Mouse (Mus musculus) stomach, postnatal 0 days (tissue): ENCODE results near the gene Tfr2. TPM values are rescaled to one million over a fixed set of nuclear protein-coding genes. Genes with fewer than 3 reads are reported as not detected.

Experiments used
- ATAC-seq: fragments of 200-750 bp; cut with Nextera tagmentation; 2 replicates; pipeline ENCODE4 v1.8.0; 2017; ENCODE audit not compliant: low FRiP score, low TSS enrichment
- DNase-seq: peaks from one replicate; pipeline ENCODE4 v3.0.0-alpha.2; 2016; ENCODE audit warnings: low spot score
- H3K27ac ChIP-seq: fragments of 300-500 bp; sonication (generic); replicated peaks from 2 replicates; pipeline ENCODE4 v1.5.1; 2014; ENCODE audit warnings: mild to moderate bottlenecking, control low read depth
- H3K27me3 ChIP-seq: fragments of 300-500 bp; sonication (generic); 2 replicates; pipeline ENCODE4 v1.6.1; 2014; ENCODE audit warnings: low read length; ENCODE audit not compliant: control insufficient read depth, insufficient read depth
- H3K36me3 ChIP-seq: fragments of 300-500 bp; sonication (generic); 2 replicates; pipeline ENCODE4 v1.6.1; 2014; ENCODE audit warnings: low read length, mixed read lengths; ENCODE audit not compliant: control insufficient read depth, insufficient read depth
- H3K4me1 ChIP-seq: fragments of 300-500 bp; sonication (generic); replicated peaks from 2 replicates; pipeline ENCODE4 v1.6.1; 2014; ENCODE audit warnings: antibody characterized with exemption; ENCODE audit not compliant: control insufficient read depth, insufficient read depth
- H3K4me2 ChIP-seq: fragments of 300-500 bp; sonication (generic); replicated peaks from 2 replicates; pipeline ENCODE4 v1.6.1; 2014; ENCODE audit warnings: low read depth, mild to moderate bottlenecking, control low read depth, moderate library complexity
- H3K4me3 ChIP-seq: fragments of 300-500 bp; sonication (generic); 2 replicates; pipeline ENCODE4 v1.5.1; 2014; ENCODE audit warnings: low read depth, low read length, control low read depth
- H3K9ac ChIP-seq: fragments of 300-500 bp; sonication (generic); 2 replicates; pipeline ENCODE4 v1.6.1; 2014; ENCODE audit warnings: mild to moderate bottlenecking, low read length, control low read depth, mixed read lengths
- H3K9me3 ChIP-seq: fragments of 300-500 bp; sonication (generic); 2 replicates; pipeline ENCODE4 v1.6.1; 2016; ENCODE audit warnings: low read length; ENCODE audit not compliant: control insufficient read depth
- CTCF ChIP-seq: IDR thresholded peaks from 2 replicates; pipeline ENCODE4 v1.5.1; 2016; ENCODE audit warnings: antibody characterized with exemption, low read depth, mild to moderate bottlenecking, moderate library complexity
- EP300 ChIP-seq: optimal IDR thresholded peaks from 2 replicates; pipeline ENCODE3; 2016; ENCODE audit warnings: antibody characterized with exemption
- WGBS: fragments of 180-500 bp; shearing (Covaris S2); extraction: QIAGEN DNeasy Blood & Tissue Kit; methylation state at CpG from one replicate; pipeline ENCODE4 v1.1.7; 2014; 5-methylcytosine and 5-hydroxymethylcytosine counted together
- polyA plus RNA-seq: library from polyadenylated mRNA; unstranded; fragments of >200 nt; fragmentation: Nextera tagmentation; extraction: Ambion mirVana; gene quantifications from 2 replicates; pipeline ENCODE4 v1.2.1, GENCODE M21; 2015

Tfr2 gene
- polyA plus RNA-seq, 1 experiment from 2014 or later = 1.2 TPM

DNA sequence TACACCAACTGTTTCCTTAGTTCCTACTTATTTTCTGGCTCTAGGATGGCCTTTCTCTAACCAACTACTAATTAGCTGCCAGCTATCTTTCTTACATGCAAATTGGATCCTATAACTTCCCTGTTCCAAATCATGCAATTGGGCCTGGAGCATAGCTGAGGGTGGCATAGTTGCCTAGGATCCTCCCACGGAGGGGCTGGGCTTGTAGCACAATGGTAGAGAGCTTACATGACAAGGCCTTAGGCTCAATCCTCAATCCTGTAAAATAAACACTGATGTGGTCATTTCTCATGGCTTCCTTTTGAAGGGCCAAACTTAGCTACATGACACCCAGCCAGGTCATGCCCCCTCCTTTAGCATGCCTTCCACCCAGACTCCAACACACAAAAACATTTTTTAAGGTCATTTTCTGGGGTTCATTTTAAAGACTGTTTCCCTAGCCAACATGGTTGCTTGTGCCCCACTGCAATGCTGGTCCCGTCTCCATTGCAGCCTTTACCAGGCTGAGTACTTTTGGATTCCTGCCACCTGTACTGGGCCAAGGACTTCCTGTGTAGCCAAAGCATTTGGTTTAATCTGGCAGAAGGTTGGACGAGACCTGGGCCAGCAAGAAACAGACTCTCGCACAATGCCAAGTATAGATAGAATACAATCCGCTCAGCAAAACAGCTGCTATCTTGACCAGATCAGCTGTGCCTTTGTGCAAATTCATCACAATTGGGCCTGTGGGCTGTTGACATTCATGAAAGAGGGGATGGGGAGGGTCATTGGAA lies 27.7 kb upstream of the Tfr2 start:
- Histone ChIP-seq H3K9ac (no peak overlapping the region), H3K36me3 (no peaks in the 10 kb centered on the region), H3K4me3 (no peak overlapping the region), H3K4me2 (no peak overlapping the region), H3K27ac (no peak overlapping the region), H3K27me3 (no peaks in the 10 kb centered on the region), H3K4me1 (no peaks in the 10 kb centered on the region), H3K9me3 (no peaks in the 10 kb centered on the region)
- DNase-seq = no peak
- WGBS = 68% methylated on average over 5 of the region's 5 CpGs
- ATAC-seq = no peak
- TF ChIP-seq CTCF (no peak), EP300 (no peak)

DNA sequence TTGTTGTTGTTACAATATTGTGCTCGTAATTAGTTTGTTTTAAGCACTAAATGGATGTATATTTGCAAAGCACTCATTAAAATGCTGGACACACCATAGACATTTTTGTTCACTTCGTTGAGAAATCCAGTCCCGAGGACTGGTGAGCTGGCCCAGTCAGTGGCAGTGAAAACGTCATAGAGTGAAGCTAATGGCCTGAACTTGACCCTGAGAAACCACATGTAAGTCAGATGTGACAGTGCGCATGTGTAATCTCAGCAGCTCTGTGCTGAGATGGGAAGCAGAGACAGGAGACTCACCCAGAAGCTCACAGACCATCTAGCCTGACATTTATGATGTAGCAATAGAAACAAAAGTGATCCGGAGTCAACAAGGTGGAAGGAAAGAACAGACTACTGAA lies 24.7 kb upstream of the Tfr2 start:
- H3K27ac ChIP-seq = no peak overlapping the region
- no peak overlapping the region for H3K9ac ChIP-seq
- H3K36me3 ChIP-seq = no peaks in the 10 kb centered on the region
- no peak overlapping the region for H3K4me3 ChIP-seq
- H3K4me1 ChIP-seq = no peaks in the 10 kb centered on the region
- no peaks in the 10 kb centered on the region for H3K9me3 ChIP-seq
- no peaks in the 10 kb centered on the region for H3K27me3 ChIP-seq
- TF ChIP-seq CTCF = no peak
- no peak for TF ChIP-seq EP300
- no peak for ATAC-seq
- 60% methylated on average over 6 of the region's 6 CpGs for WGBS
- no peak for DNase-seq
- no peak overlapping the region for H3K4me2 ChIP-seq

DNA sequence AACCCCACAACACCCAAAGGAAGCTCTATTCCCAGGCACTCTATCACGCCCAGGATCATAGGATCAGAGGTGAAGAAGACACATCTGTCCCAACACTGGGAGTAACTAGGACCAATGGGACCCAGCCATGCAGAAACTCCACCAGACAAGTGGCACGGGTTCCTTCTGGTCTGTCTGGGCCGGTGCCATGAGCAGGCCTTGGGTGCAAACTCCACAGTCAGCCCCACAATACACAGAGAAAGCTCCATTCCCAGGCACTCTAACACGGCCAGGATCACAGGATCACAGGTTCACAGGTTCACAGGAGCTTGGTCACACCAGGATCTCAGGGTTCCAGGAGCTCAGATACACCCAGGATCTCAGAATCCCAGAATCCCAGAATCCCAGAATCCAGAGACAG lies 24.0 kb upstream of the Tfr2 start:
- H3K9ac ChIP-seq = no peak overlapping the region
- no peaks in the 10 kb centered on the region for H3K4me1 ChIP-seq
- TF ChIP-seq CTCF (no peak), EP300 (no peak)
- DNase-seq = no peak
- H3K27me3 ChIP-seq = no peaks in the 10 kb centered on the region
- H3K9me3 ChIP-seq = no peaks in the 10 kb centered on the region
- no peak overlapping the region for H3K27ac ChIP-seq
- no peak for ATAC-seq
- no peak overlapping the region for H3K4me3 ChIP-seq
- no peak overlapping the region for H3K4me2 ChIP-seq
- H3K36me3 ChIP-seq = no peaks in the 10 kb centered on the region
- 72% methylated on average over 4 of the region's 4 CpGs for WGBS

DNA sequence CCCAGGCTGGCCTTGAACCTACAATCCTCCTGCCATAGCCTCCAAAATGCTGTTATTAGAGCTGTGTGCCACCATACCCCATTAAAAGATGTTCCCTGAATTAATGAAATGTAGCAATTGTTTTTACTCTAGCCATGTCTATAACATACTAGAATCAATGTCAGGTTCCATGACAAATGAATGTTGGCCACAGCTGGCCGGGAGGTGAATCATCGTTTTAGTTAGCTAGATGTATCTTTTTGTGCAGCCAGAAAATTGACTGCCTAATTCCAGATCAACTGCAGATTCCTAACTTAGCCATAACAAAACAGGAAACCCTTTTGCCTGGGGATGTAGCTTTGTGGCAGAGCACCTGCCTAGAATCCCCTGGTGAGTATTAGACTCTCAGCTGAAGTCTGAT lies 19.8 kb upstream of the Tfr2 start:
- H3K4me1 ChIP-seq = no peaks in the 10 kb centered on the region
- H3K4me2 ChIP-seq = no peak overlapping the region
- WGBS = 56% methylated on average over 2 of the region's 2 CpGs
- DNase-seq (no peak), ATAC-seq (no peak)
- no peak overlapping the region for H3K4me3 ChIP-seq
- no peaks in the 10 kb centered on the region for H3K36me3 ChIP-seq
- TF ChIP-seq EP300 (no peak), CTCF (no peak)
- H3K27me3 ChIP-seq = no peaks in the 10 kb centered on the region
- no peak overlapping the region for H3K27ac ChIP-seq
- no peak overlapping the region for H3K9ac ChIP-seq
- no peaks in the 10 kb centered on the region for H3K9me3 ChIP-seq

DNA sequence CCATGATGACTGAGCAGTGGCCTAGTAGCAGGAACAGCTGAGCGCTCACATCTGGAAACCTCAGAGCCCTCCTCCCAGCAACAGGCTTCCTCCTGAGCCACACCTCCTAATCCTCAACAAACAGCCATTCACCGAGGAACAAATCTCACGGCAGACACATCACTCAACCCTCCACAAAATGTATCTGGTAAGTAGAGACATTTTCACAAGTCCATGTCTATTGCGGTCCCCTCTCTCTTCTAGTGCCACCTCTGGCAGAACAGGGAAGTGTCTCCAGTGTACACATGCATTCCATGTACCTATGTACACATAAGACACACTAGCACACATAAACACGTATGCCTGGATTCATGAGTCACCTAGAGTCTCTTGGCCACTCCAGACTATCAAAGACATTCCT lies 18.5 kb upstream of the Tfr2 start:
- DNase-seq (no peak), ATAC-seq (no peak)
- H3K4me3 ChIP-seq = no peak overlapping the region
- no peaks in the 10 kb centered on the region for H3K27me3 ChIP-seq
- H3K9ac ChIP-seq = no peak overlapping the region
- peak; percentile 59 for TF ChIP-seq CTCF
- no peak for TF ChIP-seq EP300
- no peaks in the 10 kb centered on the region for H3K4me1 ChIP-seq
- 60% methylated on average over 5 of the region's 5 CpGs for WGBS
- no peaks in the 10 kb centered on the region for H3K9me3 ChIP-seq
- H3K4me2 ChIP-seq = no peak overlapping the region
- no peak overlapping the region for H3K27ac ChIP-seq
- H3K36me3 ChIP-seq = no peaks in the 10 kb centered on the region

DNA sequence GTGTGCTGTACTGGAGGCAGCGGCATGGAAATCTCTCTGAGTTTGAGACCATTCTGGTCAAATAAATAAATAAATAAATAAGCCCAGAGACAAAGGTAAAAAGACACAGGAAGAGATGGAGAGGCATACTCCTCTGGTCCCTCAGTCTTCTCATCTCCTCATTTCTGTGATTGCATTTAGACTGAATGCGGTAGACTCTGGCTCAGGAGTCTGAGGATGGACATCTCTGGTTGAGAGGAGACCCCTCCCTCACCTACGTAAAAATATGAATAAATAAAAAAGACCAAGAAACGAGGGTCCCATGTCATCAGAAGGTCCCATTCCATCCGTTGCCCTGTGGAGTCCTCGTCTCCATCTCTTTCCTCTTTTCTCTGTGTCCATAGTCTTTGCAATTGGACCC lies 16.6 kb upstream of the Tfr2 start:
- no peaks in the 10 kb centered on the region for H3K4me1 ChIP-seq
- DNase-seq (no peak), ATAC-seq (no peak)
- H3K9me3 ChIP-seq = no peaks in the 10 kb centered on the region
- H3K4me2 ChIP-seq = peak overlapping the region; percentile 8; the same call in 1 of the 2 replicates
- H3K4me3 ChIP-seq = no peak overlapping the region
- no peaks in the 10 kb centered on the region for H3K36me3 ChIP-seq
- 27% methylated on average over 6 of the region's 6 CpGs for WGBS
- no peaks in the 10 kb centered on the region for H3K27me3 ChIP-seq
- TF ChIP-seq CTCF (no peak), EP300 (no peak)
- no peak overlapping the region for H3K9ac ChIP-seq
- H3K27ac ChIP-seq = no peak overlapping the region
